Mouse (Mus musculus): ENCODE measurements around the gene Foxred1. TPM values are rescaled to one million over a fixed set of nuclear protein-coding genes. Genes with fewer than 3 reads are reported as not detected.

Gene Foxred1
- polyA plus RNA-seq, 1 experiment, result 16.6 TPM

DNA sequence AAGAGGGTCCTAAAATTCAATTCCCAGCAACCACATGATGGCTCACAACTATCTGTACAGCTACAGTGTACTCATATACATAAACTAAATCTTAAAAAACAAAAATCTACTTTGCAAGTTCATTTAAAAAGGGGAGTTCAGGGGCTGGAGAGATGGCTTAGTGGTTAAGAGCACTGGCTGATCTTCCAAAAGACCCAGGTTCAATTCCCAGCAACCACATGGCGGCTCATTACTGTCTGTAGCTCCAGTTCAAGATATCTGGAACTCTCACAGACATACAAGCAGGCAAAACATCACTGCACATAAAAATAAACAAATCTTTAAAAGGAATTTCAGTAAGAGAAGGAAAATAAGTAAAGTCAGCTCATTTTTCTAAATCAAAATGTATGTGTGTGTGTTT, 27.5 kb upstream of the Foxred1 start:
- H3K36me3 ChIP-seq (ENCODE audit: control insufficient read depth, insufficient read depth, low read length), result peaks cover 6% of the 10 kb centered on the region; the same call in 1 of the 2 replicates
- no peaks in the 10 kb centered on the region for H3K4me1 ChIP-seq (ENCODE audit: control insufficient read depth, insufficient read depth, insufficient read length)
- H3K27ac ChIP-seq (ENCODE audit: insufficient read depth, low read length), result no peak overlapping the region
- TF ChIP-seq CTCF (IDR thresholded peaks at IDR 0.05; ENCODE audit: extremely low read depth, insufficient read depth, insufficient read length, insufficient replicate concordance) (no peak), POLR2A (IDR thresholded peaks at IDR 0.05; ENCODE audit: low read depth, low read length) (no peak)
- H3K4me3 ChIP-seq (ENCODE audit: extremely low read depth, insufficient read depth, insufficient read length), result no peak overlapping the region
- no peaks in the 10 kb centered on the region for H3K27me3 ChIP-seq (ENCODE audit: control insufficient read depth, insufficient read depth, low read length)
- 100% methylated on average over 1 of the region's 1 CpGs for WGBS
- no peak for DNase-seq (ENCODE audit: low read depth in 1 of 2, low spot score in 2 of 2)

DNA sequence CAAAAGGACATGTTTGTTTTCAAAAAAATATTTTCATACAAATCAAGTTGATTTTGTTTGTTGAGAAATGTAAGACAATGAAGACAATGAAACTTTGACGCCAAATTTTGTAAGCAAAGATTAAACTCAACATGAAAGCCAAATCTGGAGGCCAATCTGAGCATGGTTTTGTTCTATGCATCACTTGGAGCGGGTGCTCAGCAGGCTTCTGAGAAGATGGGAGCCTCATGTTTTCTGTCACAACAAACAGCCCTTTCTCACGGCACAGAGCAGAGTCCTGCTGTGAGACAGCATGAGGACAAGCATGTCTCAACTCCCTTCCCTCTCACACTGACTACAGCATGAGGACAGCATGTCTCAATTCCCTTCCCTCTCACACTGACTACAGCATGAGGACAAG, 25.1 kb upstream of the Foxred1 start:
- no peak for DNase-seq (ENCODE audit: low read depth in 1 of 2, low spot score in 2 of 2)
- TF ChIP-seq CTCF (IDR thresholded peaks at IDR 0.05; ENCODE audit: extremely low read depth, insufficient read depth, insufficient read length, insufficient replicate concordance) (no peak), POLR2A (IDR thresholded peaks at IDR 0.05; ENCODE audit: low read depth, low read length) (no peak)
- Histone ChIP-seq H3K36me3 (ENCODE audit: control insufficient read depth, insufficient read depth, low read length) (peaks cover 8% of the 10 kb centered on the region; the same call in 1 of the 2 replicates), H3K4me1 (ENCODE audit: control insufficient read depth, insufficient read depth, insufficient read length) (no peaks in the 10 kb centered on the region), H3K4me3 (ENCODE audit: extremely low read depth, insufficient read depth, insufficient read length) (no peak overlapping the region), H3K27ac (ENCODE audit: insufficient read depth, low read length) (no peak overlapping the region), H3K27me3 (ENCODE audit: control insufficient read depth, insufficient read depth, low read length) (no peaks in the 10 kb centered on the region)
- WGBS, result 88% methylated on average over 3 of the region's 3 CpGs

DNA sequence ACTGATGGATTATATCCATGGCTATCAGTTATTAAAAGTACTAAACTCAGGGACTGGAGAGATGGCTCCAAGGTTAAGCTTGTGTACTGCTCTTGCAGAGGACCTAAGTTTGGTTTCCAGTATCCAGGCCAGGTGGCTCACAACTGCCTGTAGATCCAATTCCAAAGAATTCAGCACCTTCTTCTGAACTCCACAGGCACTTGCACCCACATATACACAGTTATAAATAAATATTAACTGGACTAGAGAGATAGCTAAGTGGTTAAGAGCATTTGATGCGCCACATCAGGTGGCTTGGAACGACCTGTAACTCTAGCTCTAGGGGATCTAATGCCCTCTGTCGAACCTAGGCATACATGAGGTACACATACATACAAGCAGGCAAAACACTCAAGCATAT, 17.8 kb upstream of the Foxred1 start:
- H3K27ac ChIP-seq (ENCODE audit: insufficient read depth, low read length), result no peak overlapping the region
- H3K27me3 ChIP-seq (ENCODE audit: control insufficient read depth, insufficient read depth, low read length), result no peaks in the 10 kb centered on the region
- TF ChIP-seq POLR2A (IDR thresholded peaks at IDR 0.05; ENCODE audit: low read depth, low read length) (no peak), CTCF (IDR thresholded peaks at IDR 0.05; ENCODE audit: extremely low read depth, insufficient read depth, insufficient read length, insufficient replicate concordance) (no peak)
- no peak overlapping the region for H3K4me3 ChIP-seq (ENCODE audit: extremely low read depth, insufficient read depth, insufficient read length)
- WGBS, result 89% methylated on average over 3 of the region's 3 CpGs
- H3K36me3 ChIP-seq (ENCODE audit: control insufficient read depth, insufficient read depth, low read length), result peaks cover 3% of the 10 kb centered on the region; the same call in 1 of the 2 replicates
- DNase-seq (ENCODE audit: low read depth in 1 of 2, low spot score in 2 of 2), result no peak
- no peaks in the 10 kb centered on the region for H3K4me1 ChIP-seq (ENCODE audit: control insufficient read depth, insufficient read depth, insufficient read length)

DNA sequence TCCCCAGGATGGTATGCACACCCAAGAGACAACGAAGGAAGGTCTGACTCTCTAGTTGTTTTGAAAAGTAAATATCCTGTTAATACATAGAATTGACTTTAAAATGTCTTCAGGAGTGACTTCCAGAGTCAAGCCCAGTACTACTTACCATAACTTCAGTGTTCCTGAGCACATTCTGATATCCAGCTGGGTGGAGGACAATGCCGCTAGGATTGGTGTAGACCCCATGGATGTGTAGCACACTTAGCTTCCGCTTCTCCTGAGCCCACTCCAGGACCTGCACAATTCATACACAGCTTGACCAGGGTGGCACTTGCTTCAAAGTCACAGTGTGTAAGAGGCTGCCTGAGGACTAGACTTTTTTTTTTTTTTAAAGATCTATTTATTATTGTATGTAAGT, 12.6 kb upstream of the Foxred1 start:
- peaks cover 10% of the 10 kb centered on the region for H3K36me3 ChIP-seq (ENCODE audit: control insufficient read depth, insufficient read depth, low read length)
- 97% methylated on average over 3 of the region's 3 CpGs for WGBS
- H3K4me3 ChIP-seq (ENCODE audit: extremely low read depth, insufficient read depth, insufficient read length), result no peak overlapping the region
- no peaks in the 10 kb centered on the region for H3K27me3 ChIP-seq (ENCODE audit: control insufficient read depth, insufficient read depth, low read length)
- no peaks in the 10 kb centered on the region for H3K4me1 ChIP-seq (ENCODE audit: control insufficient read depth, insufficient read depth, insufficient read length)
- H3K27ac ChIP-seq (ENCODE audit: insufficient read depth, low read length), result no peak overlapping the region
- DNase-seq (ENCODE audit: low read depth in 1 of 2, low spot score in 2 of 2), result no peak
- no peak for TF ChIP-seq POLR2A (IDR thresholded peaks at IDR 0.05; ENCODE audit: low read depth, low read length)
- no peak for TF ChIP-seq CTCF (IDR thresholded peaks at IDR 0.05; ENCODE audit: extremely low read depth, insufficient read depth, insufficient read length, insufficient replicate concordance)

DNA sequence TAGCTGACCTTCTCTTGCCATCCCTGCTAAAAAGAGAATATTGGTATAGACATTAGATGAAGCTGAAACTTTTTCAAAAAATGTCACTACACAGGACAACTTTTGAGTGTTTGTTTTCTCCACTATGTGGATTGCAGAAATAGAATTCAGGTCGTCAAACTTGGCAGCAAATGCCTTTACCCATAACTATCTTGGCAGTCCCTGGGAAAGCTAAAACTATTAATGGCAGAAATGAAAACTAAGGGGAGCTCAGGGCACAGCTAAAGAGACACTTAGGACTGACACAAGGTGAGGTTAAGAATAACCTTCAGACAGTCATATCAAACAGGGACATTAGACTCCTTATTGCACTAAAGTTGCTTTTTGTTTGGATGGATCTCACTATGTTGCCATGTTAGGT, 7.1 kb upstream of the Foxred1 start:
- H3K36me3 ChIP-seq (ENCODE audit: control insufficient read depth, insufficient read depth, low read length), result peaks cover 31% of the 10 kb centered on the region
- WGBS, result 76% methylated on average over 1 of the region's 1 CpGs

DNA sequence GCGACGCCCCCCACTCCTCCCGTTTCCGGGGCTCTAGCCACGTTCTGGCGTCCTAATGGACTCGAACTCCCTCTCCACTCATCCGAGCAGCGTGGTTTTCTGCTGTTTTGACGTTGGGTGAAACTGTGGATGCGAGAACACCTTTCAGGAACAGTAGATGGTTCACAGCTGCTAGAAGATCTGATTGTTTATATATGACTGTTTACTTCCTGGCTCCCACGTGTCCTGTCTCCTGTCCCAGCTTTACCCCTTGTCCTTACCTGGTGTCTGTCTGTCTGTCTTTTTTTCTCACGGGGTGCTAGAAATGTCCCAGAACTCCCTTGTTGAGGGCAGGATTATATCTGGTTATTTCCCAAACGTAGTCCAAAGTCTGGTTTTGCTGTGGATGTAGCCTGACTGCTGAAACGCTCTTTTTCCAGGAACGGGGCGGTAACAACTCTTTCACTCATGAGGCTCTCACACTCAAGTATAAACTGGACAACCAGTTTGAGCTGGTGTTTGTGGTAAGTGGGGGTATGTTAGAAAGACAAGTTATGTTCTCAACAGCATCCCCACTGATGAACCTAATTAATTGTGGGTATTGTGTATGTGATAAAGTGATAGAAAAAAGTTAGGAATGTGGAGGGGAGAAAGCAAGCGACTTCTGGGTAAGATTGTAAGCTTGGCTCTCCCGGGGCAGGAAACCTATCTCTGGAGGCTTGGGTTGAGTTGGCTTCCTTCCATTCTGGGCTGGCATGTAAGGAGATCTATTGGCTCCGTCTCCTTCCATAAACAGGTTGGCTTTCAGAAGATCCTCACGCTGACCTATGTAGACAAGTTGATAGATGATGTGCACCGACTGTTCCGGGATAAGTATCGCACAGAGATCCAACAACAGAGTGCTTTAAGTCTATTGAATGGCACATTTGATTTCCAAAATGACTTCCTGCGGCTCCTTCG, 987 bp upstream of the Foxred1 start:
- peaks cover 5% of the 10 kb centered on the region; the same call in 1 of the 2 replicates for H3K4me1 ChIP-seq (ENCODE audit: control insufficient read depth, insufficient read depth, insufficient read length)
- DNase-seq (ENCODE audit: low read depth in 1 of 2, low spot score in 2 of 2), result no peak
- peak overlapping the region; percentile 86 for H3K27ac ChIP-seq (ENCODE audit: insufficient read depth, low read length)
- no peaks in the 10 kb centered on the region for H3K27me3 ChIP-seq (ENCODE audit: control insufficient read depth, insufficient read depth, low read length)
- TF ChIP-seq CTCF (IDR thresholded peaks at IDR 0.05; ENCODE audit: extremely low read depth, insufficient read depth, insufficient read length, insufficient replicate concordance) (no peak), POLR2A (IDR thresholded peaks at IDR 0.05; ENCODE audit: low read depth, low read length) (no peak)
- WGBS, result 31% methylated on average over 26 of the region's 26 CpGs
- peaks cover 27% of the 10 kb centered on the region for H3K36me3 ChIP-seq (ENCODE audit: control insufficient read depth, insufficient read depth, low read length)
- peak overlapping the region; percentile 92 for H3K4me3 ChIP-seq (ENCODE audit: extremely low read depth, insufficient read depth, insufficient read length)

More for the DNA sequence above, 7.1 kb upstream of the Foxred1 start:
- no peaks in the 10 kb centered on the region for H3K4me1 ChIP-seq (ENCODE audit: control insufficient read depth, insufficient read depth, insufficient read length)
- DNase-seq (ENCODE audit: low read depth in 1 of 2, low spot score in 2 of 2), result no peak
- no peaks in the 10 kb centered on the region for H3K27me3 ChIP-seq (ENCODE audit: control insufficient read depth, insufficient read depth, low read length)
- TF ChIP-seq CTCF (IDR thresholded peaks at IDR 0.05; ENCODE audit: extremely low read depth, insufficient read depth, insufficient read length, insufficient replicate concordance), result no peak
- no peak for TF ChIP-seq POLR2A (IDR thresholded peaks at IDR 0.05; ENCODE audit: low read depth, low read length)
- H3K4me3 ChIP-seq (ENCODE audit: extremely low read depth, insufficient read depth, insufficient read length), result no peak overlapping the region
- H3K27ac ChIP-seq (ENCODE audit: insufficient read depth, low read length), result no peak overlapping the region

DNA sequence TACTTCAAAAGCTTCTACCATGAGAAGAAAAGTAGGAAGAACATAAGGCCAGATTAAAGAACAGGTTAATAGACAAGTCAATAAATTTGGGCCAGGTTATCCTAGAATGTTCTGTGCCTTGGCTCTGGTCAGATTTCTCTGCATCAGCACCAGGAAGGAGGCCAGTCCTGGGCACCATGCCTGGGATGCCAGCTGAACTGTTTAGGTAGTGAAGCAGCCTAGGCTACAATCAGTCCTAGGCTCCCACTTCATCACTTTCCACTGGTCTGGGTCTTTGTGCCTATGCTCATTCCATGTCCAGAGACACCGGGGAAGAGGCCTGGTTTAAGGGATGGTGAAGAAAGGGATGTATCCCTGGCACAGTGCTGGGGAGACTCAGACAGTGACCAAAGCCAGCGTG, 6.4 kb downstream of the Foxred1 start:
- TF ChIP-seq CTCF (IDR thresholded peaks at IDR 0.05; ENCODE audit: extremely low read depth, insufficient read depth, insufficient read length, insufficient replicate concordance), result no peak
- no peak for TF ChIP-seq POLR2A (IDR thresholded peaks at IDR 0.05; ENCODE audit: low read depth, low read length)
- Histone ChIP-seq H3K27me3 (ENCODE audit: control insufficient read depth, insufficient read depth, low read length) (no peaks in the 10 kb centered on the region), H3K4me1 (ENCODE audit: control insufficient read depth, insufficient read depth, insufficient read length) (peaks cover 8% of the 10 kb centered on the region), H3K4me3 (ENCODE audit: extremely low read depth, insufficient read depth, insufficient read length) (no peak overlapping the region), H3K36me3 (ENCODE audit: control insufficient read depth, insufficient read depth, low read length) (peaks cover 17% of the 10 kb centered on the region), H3K27ac (ENCODE audit: insufficient read depth, low read length) (no peak overlapping the region)
- DNase-seq (ENCODE audit: low read depth in 1 of 2, low spot score in 2 of 2), result no peak
- WGBS, result 99% methylated on average over 2 of the region's 2 CpGs

Measured in spleen, adult 2 months (tissue).